Mouse (Mus musculus) lung, embryonic 14.5 days (tissue): ENCODE data around the gene Btbd3. TPM values are rescaled to one million over a fixed set of nuclear protein-coding genes. Genes with fewer than 3 reads are reported as not detected.

Experiments
- ATAC-seq: fragments of 200-750 bp; cut with Nextera tagmentation; 2 replicates; pipeline ENCODE4 v1.8.0; 2017; ENCODE audit warnings: mild to moderate bottlenecking, moderate TSS enrichment, moderate library complexity; ENCODE audit not compliant: insufficient read depth
- DNase-seq: peaks from one replicate; pipeline ENCODE4 v3.0.0-alpha.2; 2015
- H3K27ac ChIP-seq: fragments of 300-500 bp; sonication (generic); 2 replicates; pipeline ENCODE4 v1.5.1; 2014; ENCODE audit warnings: low read depth, mild to moderate bottlenecking, moderate library complexity
- H3K27me3 ChIP-seq: fragments of 300-500 bp; sonication (generic); 2 replicates; pipeline ENCODE4 v1.6.1; 2014; ENCODE audit warnings: low read length, control low read depth; ENCODE audit not compliant: insufficient read depth
- H3K36me3 ChIP-seq: fragments of 300-500 bp; sonication (generic); 2 replicates; pipeline ENCODE4 v1.6.1; 2014; ENCODE audit warnings: control low read depth; ENCODE audit not compliant: insufficient read depth
- H3K4me1 ChIP-seq: fragments of 300-500 bp; sonication (generic); 2 replicates; pipeline ENCODE4 v1.6.1; 2014; ENCODE audit warnings: antibody characterized with exemption, control low read depth; ENCODE audit not compliant: insufficient read depth
- H3K4me2 ChIP-seq: fragments of 300-500 bp; sonication (generic); 2 replicates; pipeline ENCODE4 v1.6.1; 2014; ENCODE audit warnings: mild to moderate bottlenecking
- H3K4me3 ChIP-seq: fragments of 300-500 bp; sonication (generic); 2 replicates; pipeline ENCODE4 v1.5.1; 2014; ENCODE audit warnings: low read depth, low read length
- H3K9ac ChIP-seq: fragments of 300-500 bp; sonication (generic); 2 replicates; pipeline ENCODE4 v1.6.1; 2014
- H3K9me3 ChIP-seq: fragments of 300-500 bp; sonication (generic); 2 replicates; pipeline ENCODE4 v1.6.1; 2016; ENCODE audit warnings: low read depth, low read length, control low read depth
- CTCF ChIP-seq: IDR thresholded peaks from 2 replicates; pipeline ENCODE4 v1.5.1; 2016; ENCODE audit warnings: antibody characterized with exemption, low read depth
- WGBS: fragments of 180-500 bp; shearing (Covaris S2); extraction: QIAGEN DNeasy Blood & Tissue Kit; methylation state at CpG from one replicate; pipeline ENCODE4 v1.1.7; 2014; 5-methylcytosine and 5-hydroxymethylcytosine counted together
- polyA plus RNA-seq: library from polyadenylated mRNA; unstranded; fragments of >200 nt; fragmentation: Nextera tagmentation; extraction: Ambion mirVana; gene quantifications from 2 replicates; pipeline ENCODE4 v1.2.1, GENCODE M21; 2014

Btbd3 gene
- polyA plus RNA-seq, 1 experiment from 2014 or later, result 47.6 TPM

DNA sequence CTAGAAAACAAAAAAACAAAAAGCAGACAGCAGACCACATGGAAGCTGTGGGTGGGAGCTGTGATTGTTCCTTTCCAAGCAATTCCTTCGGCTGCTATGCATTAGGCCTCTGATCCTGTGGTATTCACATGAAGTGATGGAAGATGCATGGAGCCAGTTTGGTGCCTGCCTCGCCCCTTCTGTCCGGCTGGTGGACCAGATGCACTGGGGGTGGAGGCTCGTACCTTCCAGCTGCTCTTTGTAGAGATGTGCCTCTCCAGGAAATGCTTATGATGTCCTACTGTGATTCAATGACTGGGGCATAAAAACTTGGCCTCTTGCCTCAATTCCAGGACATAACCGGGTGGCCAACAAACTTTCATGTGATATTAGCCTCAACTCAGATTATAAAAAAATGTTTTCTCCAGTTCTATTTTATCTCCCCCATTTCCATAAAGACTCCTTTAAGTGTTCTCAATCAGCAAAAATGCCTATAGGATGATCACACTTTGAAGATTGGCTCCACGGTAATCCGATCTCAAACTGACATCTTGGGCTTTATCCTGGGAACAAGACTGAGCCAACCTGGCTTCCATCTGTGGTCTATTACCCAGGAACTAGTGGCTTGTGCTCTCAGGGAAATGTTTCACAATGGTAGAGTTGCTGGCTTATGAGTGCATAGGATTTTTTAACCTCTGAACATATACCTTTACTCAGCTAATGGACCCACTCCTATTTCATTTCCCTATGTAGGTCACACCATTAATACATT lies 331.6 kb downstream of the Btbd3 start:
- no peak overlapping the region for H3K9ac ChIP-seq
- H3K4me3 ChIP-seq, result no peak overlapping the region
- no peak overlapping the region for H3K27ac ChIP-seq
- no peak for TF ChIP-seq CTCF
- no peaks in the 10 kb centered on the region for H3K27me3 ChIP-seq
- H3K4me2 ChIP-seq, result no peak overlapping the region
- DNase-seq, result no peak
- no peaks in the 10 kb centered on the region for H3K9me3 ChIP-seq
- ATAC-seq, result no peak; the same call in 1 of the 2 replicates
- H3K4me1 ChIP-seq, result no peaks in the 10 kb centered on the region
- WGBS, result 80% methylated on average over 7 of the region's 7 CpGs
- H3K36me3 ChIP-seq, result no peaks in the 10 kb centered on the region

DNA sequence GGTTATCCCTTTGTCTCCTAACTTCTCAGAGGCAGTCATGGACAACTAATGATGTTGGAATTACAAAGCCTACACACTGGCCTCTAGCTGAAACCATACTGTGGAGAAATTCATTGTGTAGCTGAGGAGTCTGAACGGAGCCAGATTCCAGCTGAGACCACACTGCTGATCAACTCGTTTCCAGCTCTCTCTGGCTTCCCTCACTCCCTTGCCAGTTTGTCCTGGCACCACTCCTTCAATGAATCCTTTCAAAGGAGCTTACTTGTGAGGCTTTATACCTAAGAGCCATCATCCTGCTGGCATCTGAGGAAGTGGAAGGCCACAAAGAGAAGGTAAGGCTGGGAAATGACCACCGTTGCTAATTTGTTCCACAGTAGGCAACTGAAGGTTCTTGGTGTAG lies 332.7 kb downstream of the Btbd3 start:
- Histone ChIP-seq H3K9ac (no peak overlapping the region), H3K4me1 (no peaks in the 10 kb centered on the region), H3K36me3 (no peaks in the 10 kb centered on the region), H3K4me2 (no peak overlapping the region), H3K4me3 (no peak overlapping the region), H3K9me3 (no peaks in the 10 kb centered on the region), H3K27ac (no peak overlapping the region), H3K27me3 (no peaks in the 10 kb centered on the region)
- no peak for TF ChIP-seq CTCF
- ATAC-seq (no peak), DNase-seq (no peak)
- 83% methylated on average over 3 of the region's 3 CpGs for WGBS

DNA sequence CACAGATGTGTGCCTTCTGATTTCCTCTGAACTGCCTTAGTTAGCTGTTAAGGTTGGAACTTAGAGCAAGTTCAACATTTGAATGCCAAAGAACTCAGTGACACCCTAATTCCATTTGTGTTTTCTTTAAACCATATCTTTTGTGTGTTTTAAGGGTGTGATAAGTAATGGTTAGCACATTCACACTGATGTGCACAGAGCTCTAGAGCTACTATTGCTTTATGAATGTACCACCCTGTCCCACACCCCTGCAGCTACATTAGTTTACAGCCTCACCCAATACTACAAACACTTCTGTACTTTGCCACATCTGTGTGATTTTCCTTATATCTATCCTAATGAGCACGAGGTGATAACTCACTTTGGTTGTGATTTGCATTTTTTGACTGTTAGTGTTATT lies 333.9 kb downstream of the Btbd3 start:
- no peak for ATAC-seq
- H3K4me1 ChIP-seq, result no peaks in the 10 kb centered on the region
- H3K4me2 ChIP-seq, result no peak overlapping the region
- TF ChIP-seq CTCF, result no peak
- H3K9me3 ChIP-seq, result no peaks in the 10 kb centered on the region
- WGBS, result 55% methylated on average over 1 of the region's 1 CpGs
- DNase-seq, result no peak
- no peaks in the 10 kb centered on the region for H3K36me3 ChIP-seq
- no peak overlapping the region for H3K4me3 ChIP-seq
- H3K27me3 ChIP-seq, result no peaks in the 10 kb centered on the region
- H3K9ac ChIP-seq, result no peak overlapping the region
- H3K27ac ChIP-seq, result no peak overlapping the region

DNA sequence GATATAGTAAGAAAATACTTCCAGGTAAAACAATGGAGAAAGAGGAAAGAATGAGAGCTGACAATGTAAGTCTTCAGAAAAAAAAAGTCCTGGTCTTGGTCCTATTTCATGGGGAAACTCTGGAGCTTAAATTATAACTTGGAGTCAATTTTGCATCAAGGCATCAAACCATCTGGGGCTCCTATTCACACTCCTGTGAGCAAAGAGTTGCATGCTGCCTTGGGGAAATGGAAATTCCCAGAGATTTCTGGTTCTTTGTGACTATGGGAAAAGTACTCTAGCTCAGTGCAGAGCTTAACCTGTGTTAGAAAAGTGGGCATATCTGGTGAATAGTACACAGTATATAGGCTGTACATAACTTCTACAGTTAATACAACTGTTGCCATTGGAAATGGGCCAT lies 356.0 kb downstream of the Btbd3 start:
- Histone ChIP-seq H3K4me2 (no peak overlapping the region), H3K27ac (no peak overlapping the region), H3K4me3 (no peak overlapping the region), H3K36me3 (no peaks in the 10 kb centered on the region), H3K27me3 (no peaks in the 10 kb centered on the region), H3K9me3 (no peaks in the 10 kb centered on the region), H3K4me1 (no peaks in the 10 kb centered on the region), H3K9ac (no peak overlapping the region)
- DNase-seq (no peak), ATAC-seq (no peak)
- TF ChIP-seq CTCF, result no peak

DNA sequence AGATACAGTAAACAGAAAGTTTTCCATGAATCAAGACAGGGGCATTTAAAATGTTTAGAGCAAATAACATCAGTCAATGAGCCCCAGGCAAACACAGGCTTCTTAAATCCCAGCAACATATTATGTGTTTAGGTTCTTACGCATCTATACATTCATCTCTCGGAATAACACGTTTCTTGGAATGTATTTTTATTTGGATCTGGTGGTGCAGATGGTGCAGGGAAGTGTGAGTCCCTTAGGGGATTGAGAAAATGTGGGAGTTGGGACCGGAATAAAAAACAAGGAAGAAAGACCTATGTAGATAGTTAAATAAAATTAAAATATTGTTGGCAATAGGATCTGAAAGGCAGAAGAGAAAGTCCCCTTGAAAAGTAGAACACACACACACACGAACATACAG lies 361.1 kb downstream of the Btbd3 start:
- H3K4me3 ChIP-seq, result no peak overlapping the region
- no peak for ATAC-seq
- H3K27me3 ChIP-seq, result no peaks in the 10 kb centered on the region
- H3K4me2 ChIP-seq, result no peak overlapping the region
- H3K9ac ChIP-seq, result no peak overlapping the region
- H3K4me1 ChIP-seq, result no peaks in the 10 kb centered on the region
- H3K27ac ChIP-seq, result no peak overlapping the region
- DNase-seq, result no peak
- WGBS, result 85% methylated on average over 5 of the region's 5 CpGs
- H3K36me3 ChIP-seq, result no peaks in the 10 kb centered on the region
- TF ChIP-seq CTCF, result no peak
- no peaks in the 10 kb centered on the region for H3K9me3 ChIP-seq
